Mouse (Mus musculus) heart, adult 18-20 months (tissue): ENCODE results near the gene Cd68. TPM values are rescaled to one million over a fixed set of nuclear protein-coding genes. Genes with fewer than 3 reads are reported as not detected.
"Not testable (repeated sequence)": the region's sequence is repeated elsewhere in the genome, so short reads cannot be mapped to it uniquely, and the experiment has no call there.

Experiments used
- DNase-seq, 2 experiments: peaks; one replicate each; pipeline ENCODE4 v3.0.0; 2021 to 2022; ENCODE audit warnings: mixed read lengths in 1 of 2
- long read RNA-seq, 2 experiments: library from polyadenylated mRNA; stranded (forward); transcript quantifications; one replicate each; pipeline ENCODE4 v2.0.0; 2021
- total RNA-seq, 2 experiments: library from RNA; stranded (reverse); gene quantifications; 2 replicates each; pipeline ENCODE4 v1.2.3; 2021

The Cd68 gene
- total RNA-seq = 10 to 100 TPM in 1 of 2 experiments, 1 to 10 TPM in 1; 7.3 to 10.5 TPM
- long read RNA-seq, experiment 1, transcript Cd68-201 (6 exons, 1,230 nt) = major isoform, 5 of 6 reads
- long read RNA-seq, experiment 1, partial matches to known transcripts = 0 of 6 reads
- long read RNA-seq, experiment 1, other reads (novel, unspliced or antisense) = 0 of 6 reads
- long read RNA-seq, experiment 2, transcript Cd68-201 (6 exons, 1,230 nt) = major isoform, 5 of 6 reads
- long read RNA-seq, experiment 2, partial matches to known transcripts = 1 of 6 reads
- long read RNA-seq, experiment 2, other reads (novel, unspliced or antisense) = 0 of 6 reads

DNA sequence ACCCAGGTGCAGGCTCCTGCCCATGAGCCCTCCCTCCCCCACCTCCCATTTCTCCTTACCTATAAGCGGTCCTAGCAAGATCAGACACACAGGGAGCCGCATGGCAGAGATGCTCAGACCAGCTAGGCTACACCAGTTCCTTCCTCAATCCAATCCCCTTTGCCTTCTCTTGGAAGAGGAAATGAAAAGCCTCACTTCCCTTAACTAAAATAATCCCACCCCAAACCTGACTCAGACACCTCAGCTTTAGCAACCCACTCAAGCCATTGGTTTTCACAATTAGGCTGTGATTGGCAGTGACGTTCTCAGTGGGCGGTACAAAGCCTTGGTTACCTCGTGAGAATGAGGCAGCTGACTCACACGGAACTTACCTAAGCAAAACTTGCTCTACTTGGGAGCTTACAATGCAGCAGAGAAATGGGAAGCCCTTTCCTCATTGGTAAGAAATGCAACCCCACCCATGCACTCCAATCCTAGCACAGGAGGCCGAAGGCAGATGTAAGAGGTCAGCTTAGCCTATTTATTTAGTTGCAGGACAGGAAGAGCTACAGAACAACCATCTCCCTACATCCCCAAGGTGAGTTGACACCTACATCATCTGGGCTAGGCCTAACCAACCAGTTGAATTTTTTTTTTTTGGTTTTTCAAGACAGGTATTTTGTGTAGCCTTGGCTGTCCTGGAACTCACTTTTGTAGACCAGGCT lies at the start of gene Cd68:
TSS of gene Cd68 (minus strand) at position 193 of the 704 bp plus-strand sequence.
- DNase-seq = peak; percentile 59 to 82

DNA sequence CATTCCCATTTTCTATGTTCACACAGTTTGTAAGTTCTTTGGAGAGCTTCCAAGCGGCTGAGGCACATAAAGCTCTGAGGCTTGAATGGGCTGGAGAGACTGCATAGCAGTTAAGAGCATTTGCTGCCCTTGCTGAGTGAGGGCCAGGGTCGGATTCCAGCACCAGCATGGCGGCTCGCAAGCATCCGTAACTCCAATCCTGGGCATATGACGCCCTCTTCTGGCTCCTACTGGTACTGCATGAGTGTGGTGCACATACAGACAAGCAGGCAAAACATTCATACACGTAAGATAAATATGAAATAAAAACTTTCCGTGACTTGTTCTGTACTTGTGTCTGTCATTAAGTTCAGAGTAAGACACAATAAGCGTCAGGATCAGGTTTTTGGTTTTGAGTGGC lies 49.5 kb upstream of the Cd68 start:
- peak; percentile 23 to 64 for DNase-seq

DNA sequence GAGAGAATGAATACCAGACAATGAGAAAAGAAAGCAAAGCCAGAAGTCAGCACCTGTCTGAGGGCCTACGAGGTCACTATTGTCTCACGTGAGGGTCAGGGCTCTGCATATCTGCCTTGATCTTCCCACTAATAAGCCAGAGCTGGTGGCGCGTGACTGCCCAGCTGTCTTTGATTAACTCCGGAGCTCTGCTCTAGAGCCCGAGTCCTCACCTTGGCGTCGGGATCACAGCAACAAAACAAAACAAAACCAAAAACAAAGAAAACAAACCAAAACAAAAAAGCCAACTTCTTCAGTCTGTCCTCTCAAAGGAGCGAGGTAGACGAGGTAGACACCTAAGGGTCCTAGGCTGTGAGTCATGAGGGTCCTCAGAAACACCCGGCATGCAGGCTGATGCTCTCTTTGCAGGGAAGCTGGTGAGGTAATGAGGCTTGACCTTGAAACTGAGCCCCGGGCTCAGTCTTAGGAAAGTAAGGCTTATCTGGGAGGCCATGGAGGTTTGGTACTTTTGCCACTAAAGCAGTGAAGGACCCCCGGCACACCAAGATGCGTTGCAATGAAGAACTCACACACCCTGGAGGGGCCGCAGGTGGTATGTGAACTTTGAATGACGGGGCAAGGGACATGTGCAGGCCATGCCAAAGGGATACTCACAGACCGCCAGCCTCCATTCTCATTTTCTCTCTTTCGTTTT lies 48.8 kb upstream of the Cd68 start:
- DNase-seq = no peak

DNA sequence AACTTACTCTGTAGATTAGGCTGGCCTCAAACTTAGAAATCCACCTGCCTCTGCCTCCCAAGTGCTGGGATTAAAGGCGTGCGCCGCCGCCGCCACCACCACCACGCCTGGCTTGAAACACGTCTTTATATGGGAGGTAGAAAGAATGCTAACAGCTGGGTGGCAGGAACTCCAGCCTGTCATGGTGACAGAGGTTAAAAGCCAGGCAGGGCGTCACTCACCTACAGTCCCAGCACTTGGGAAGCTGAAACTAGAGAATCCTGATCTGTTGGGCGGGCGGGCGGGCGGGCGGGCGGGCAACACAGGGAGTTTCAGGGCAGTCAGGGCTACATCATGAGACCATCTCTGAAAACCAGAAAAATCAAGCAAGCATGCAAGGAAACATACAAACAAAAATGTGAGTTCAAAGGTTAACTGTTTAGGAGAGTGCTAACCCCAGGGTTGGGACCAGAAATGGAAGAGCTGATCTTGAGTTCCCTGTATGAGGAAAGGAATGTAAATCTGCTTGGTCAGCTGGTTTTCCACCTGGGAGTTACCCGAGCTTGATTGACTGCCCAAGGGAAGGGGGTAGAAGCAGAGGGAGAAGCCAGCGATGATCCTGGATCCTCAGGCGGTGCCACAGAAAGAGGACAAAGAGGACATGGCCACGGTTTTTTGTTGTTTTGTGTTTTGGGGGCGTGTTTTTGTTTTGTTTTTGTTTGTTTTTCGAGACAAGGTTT lies 47.2 kb upstream of the Cd68 start:
- no peak for DNase-seq

DNA sequence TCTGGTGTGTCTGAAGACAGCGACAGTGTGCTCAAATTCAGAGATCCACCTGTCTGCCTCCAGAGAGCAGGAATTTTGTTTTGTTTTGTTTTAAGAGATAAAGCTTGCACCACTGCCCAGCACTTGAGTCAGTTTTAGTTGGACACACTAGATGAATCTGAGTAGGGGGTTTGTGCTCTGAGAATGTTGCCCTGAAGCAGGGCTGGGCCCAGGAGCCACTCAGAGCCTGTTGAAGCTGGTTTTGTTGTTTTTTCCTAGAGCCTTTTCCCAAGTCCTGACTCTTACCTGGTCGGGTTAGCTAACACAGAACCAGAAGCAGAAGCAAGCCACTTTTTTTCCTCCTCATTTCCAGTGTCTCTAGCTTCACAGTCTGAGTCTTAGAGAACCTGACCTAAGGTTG lies 45.1 kb upstream of the Cd68 start:
- DNase-seq = no peak

DNA sequence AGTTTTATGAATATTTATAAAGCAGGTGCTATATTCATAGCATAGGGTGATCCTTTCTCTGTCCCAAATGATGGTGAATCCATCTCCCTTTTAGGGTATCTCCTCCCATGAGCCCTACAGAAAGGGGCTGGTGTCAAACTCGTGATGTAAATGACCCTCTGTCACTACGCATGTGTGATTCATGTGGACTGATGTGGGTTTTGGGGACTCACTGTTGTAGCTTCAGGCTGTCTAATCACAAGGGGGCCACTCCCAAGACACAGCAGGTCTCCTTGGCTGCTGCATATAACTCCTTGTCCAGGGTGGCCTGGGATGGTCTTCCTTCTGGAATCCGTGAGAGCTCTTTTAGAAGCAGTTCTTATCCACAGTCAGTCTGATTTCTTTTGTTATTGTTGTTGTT lies 44.5 kb upstream of the Cd68 start:
- DNase-seq = no peak

DNA sequence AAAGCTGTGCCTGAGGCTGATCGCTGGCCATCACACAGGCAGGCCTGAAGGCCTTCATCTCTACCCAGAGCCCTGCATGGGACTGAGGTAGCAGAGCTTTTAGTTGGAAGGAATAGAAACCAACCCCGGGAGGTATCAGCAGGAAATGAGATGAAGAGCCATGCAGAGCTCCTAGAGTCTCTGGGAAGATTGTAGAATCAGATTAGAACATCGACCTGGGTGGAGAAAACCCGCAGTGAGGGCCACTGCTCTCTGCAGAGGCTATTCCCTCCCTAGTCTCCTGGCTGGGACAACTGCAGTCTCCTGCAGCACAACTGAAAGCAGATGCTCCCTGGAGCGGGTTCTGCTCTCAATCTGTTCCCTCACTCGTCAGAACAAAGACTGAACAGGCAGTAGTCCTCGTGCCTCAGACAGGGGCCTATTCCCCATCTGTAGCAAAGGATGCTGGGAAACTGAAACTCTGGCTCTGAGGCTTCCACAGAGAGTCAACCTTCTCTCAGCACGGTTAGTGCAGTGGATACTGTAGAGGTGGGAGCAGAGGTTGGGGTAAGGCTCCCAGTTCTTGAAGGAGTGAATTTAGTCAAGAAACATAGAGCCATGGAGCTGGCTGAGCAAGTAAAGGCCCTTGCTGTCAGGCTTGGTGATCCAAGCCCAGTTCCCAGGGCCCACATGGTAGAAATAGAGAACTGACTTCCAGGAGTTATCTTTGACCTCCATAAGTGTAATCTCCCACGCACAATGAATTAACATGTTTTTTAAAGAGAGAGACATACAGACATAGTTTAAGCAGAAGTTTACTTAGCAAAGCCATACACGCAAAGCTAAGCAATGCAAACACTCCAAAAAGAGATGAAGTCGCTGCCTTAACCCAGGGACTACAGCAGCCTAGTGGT lies 43.8 kb upstream of the Cd68 start:
- DNase-seq = no peak

DNA sequence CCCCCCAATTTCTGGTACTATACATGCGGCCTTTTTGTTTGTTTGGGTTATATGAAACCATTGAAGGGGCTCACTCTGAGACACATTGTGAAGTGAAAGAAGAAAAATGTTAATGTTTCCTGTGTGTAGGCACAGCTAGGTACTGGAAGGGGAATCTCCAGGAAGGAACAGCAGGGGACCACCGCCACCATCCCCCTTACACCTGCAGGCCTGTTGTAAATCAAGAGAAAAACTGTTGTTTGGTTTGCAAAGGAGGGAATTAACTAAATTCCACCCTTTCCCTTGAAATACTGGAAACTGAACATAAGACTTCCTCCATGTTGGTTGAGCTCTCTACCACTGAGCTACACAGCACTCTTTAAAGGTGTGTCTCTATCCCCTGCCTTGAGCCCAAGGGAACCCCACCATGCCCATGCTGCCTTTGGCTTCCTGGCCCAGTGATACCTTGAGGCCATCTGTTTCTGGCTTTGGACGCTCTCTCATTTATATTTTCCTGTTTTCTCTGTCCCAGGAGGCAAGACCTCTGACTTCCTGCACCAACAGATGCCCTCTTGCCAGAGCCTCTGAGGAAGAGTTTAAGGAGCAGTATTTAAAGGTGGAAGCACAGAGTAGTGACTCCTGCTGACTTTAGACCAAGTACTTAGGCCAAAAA lies 42.8 kb upstream of the Cd68 start:
- DNase-seq = no peak

DNA sequence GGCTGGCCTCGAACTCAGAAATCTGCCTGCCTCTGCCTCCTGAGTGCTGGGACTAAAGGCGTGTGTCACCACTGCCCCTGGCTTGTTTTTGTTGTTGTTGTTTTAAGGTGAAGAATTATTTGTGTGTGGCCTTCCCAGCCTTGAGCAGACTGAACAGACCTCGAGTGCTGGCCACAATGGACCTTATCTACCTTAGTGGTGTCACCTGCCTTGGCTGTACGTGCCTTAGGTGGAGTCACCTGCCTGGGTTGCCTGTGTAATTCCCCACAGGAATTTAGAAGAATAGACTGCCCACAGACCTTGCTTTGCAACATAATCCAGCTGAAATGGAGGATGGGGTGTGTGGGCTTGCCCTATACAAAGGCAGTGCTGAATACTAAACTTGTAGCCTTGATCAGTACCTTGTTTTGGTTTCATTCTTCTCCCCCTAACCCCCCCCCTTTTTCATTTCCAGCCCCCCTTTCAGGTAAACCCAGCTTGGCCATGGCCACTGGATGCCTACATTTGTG lies 42.0 kb upstream of the Cd68 start:
- DNase-seq = no peak

DNA sequence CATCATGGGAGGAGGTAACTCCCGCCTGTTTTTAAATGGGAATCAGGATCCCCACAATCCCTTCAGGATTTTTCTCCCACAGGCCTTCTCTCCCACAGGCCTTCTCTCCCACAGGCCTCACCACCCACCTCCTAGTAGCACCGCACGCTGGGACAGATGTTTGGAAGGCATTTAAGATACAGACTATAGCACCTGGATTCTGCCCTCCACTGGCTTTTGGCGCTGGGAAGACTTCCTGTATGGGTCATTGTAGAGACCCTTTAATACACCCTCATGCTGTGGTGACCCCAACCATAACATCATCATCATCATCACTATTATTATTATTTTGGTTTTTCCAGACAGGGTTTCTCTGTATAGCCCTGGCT lies 41.5 kb upstream of the Cd68 start:
- DNase-seq = no peak

DNA sequence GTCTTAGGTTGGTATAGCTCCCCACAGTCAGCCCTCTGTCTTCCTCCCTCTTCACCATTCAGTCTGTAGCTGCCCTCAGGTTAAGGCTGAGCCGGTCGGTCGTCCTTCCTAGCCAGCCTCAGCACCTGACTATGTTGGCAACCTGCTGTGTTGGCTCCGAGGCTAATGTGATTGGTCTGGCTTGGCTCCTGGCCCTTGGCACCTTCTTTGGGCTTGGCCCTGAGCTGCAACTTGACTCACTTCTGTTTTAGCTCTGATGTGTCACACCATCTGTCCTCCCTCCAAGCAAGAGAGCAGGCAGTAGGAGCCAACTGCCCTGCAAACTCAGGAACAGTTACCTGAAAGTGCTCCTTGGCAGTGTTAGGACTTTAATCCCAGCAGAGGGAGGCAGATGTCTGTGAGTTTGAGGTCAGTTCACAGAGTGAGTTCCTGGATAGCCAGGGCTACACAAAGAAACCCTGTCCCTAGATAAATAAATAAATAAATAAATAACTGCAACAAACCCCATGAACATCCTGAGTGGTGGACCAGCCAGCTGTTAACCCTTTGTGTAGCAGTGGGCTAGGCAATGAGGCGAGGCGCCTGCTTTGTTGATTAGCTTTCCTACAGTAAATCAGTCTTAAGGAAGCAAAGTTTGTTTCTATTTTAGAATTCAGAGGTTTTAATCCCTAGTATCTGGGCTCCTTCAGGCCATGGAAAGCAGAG lies 41.0 kb upstream of the Cd68 start:
- DNase-seq = peak; percentile 87 to 89

DNA sequence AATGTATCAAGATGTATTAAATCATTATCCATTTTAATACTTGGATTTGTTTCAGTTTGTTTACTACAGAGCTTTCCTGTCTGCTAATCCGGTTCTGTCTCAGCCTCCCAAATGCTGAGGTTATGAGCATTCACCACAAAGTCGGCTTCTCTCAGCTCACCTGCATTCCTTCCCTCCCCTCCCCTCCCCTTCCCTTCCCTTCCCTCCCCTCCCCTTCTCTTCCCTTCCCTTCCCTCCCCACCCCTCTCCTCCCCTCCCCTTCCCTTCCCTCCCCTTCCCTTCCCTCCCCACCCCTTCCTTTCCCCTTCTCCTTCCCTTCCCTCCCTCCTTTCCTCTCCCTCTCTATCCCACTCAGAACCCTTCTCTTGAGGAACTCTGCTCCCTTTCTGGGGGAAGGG lies 38.7 kb upstream of the Cd68 start:
- DNase-seq = no peak

DNA sequence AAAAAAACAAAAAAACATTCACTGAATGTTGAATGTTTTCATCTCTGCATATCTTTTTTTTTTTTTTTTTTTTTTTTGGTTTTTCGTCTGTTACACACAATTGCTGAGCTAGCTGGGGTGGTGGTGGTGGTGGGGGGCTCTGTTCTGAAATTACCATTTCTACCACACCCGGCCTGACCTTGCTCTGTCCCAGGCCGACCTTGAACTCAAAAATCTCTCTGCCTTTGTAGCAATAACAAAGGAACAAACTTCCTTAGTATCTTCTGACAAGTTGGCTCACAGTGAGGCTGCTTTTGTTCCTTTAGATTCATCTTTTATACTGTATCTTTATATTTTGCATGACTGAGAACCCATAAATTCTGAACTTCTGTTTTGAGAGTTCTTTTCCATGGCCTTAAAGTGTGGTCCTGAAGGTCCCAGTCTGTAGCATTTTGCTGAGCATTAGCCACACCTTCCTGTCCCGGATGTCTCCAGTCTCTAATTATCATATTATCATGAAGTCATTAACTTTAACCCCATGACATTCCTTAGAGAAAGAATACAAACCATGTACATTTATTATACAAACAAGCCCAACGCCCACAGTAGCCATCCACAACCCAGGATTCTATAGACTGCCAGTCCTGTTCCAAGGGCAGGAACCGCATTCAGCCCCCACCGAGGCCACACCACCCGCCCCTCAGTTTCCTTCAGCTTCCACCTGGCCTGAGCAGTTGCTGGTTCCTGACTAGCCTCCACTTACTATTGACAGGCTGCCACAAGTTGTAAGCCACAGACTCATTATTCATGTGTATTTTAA lies 38.1 kb upstream of the Cd68 start:
- DNase-seq = no peak

DNA sequence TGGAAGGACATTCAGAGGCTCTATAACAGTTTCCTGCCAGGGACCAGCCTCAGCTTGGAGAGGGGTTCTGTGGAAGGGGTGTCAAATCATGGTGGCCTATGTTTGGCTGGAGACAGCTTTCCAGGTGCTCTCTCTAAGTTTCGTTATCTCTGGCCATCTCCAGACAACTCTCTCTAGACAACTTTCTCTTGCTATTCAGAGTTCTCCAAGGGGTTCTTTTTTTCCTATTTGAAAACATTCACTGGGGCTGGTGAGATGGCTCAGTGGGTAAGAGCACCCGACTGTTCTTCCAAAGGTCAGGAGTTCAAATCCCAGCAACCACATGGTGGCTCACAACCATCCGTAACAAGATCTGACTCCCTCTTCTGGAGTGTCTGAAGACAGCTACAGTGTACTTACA lies 37.4 kb upstream of the Cd68 start:
- DNase-seq = not testable (repeated sequence)

DNA sequence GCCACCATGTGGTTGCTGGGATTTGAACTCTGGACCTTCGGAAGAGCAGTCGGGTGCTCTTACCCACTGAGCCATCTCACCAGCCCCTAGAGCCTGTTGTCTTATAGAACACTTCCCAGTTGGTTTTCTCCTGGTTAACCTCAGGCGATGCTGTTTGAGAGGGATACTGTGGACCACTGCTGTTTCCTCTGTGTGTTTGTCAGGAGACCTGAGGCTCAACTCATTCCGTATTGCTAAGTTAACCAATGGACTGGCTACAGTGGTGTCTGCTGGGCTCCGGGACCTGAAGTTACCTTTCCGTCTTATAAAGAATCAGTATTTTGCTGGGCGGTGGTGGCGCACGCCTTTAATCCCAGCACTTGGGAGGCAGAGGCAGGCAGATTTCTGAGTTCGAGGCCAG lies 36.9 kb upstream of the Cd68 start:
- not testable (repeated sequence) for DNase-seq

DNA sequence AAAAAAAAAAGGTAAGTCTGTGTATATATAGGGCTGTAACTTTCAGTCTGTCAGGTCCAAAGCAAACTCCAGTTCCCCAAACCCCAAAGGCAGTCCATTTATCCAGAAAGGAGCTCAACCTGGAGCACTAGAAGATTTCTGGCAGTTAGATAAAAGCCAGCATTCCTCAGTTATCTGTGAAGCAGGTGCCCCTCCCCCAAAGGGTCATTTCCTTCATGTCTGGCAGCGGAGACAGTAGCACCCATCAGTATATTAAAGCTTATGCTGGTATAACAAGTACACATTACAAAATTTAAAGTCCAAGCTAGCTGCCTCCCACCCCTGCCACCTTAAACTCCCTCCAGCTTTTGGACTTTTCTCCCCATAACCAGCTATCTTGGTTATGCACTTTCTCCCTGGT lies 33.6 kb upstream of the Cd68 start:
- DNase-seq = no peak

DNA sequence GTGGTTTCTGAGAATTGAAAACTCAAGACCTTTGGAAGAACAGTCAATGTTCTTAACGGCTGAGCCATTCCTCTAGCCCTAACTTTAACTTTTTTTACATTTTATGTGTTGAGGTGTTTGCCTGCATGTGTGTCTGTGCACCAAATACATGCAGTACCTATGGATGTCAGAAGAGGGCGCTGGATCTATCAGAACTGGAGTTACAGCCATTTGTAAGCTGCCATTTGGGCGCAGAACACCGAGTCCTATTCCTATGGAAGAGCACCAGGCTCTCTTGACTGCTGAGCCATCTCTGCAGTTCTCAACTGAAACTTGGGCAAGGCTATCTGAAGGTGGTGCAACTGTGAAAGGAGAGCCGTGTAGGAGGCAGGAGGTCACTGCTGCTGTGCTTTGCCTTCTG lies 32.6 kb upstream of the Cd68 start:
- no peak for DNase-seq

DNA sequence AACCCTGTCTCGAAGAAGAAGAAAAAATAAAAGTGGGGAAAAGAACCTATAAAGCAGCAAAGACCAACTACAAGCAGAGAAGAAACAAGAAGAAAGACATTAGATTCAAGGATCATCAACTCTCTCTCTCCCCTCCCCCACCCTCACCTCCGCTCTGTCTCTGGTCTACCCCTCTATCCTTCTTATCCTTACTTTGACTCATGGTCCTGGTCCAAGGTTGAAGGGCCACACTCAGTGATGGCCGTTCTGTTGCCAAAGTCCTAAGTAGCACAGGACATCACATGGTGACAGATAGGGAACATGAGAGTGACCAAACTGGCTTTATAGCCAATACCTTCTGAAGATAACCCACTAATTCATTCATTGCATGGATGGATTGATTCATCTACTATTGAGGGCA lies 31.4 kb upstream of the Cd68 start:
- DNase-seq = no peak
